Mouse (Mus musculus) CH12.LX (cell line): Measurements from ENCODE around the gene RPS10-NUDT3. TPM values are rescaled to one million over a fixed set of nuclear protein-coding genes. Genes with fewer than 3 reads are reported as not detected.
A peak's percentile ranks its signal among the peaks of the same experiment; 100 is the strongest.

Experiments
- DNase-seq: peaks from one replicate; pipeline ENCODE4 v3.0.0-alpha.2; 2013; ENCODE audit errors: extremely low read depth
- H3K27ac ChIP-seq: 2 replicates; pipeline ENCODE4 v1.5.1; 2012; ENCODE audit warnings: low read depth, mild to moderate bottlenecking, control low read depth, moderate library complexity; ENCODE audit not compliant: insufficient read depth
- H3K27me3 ChIP-seq: replicated peaks from 2 replicates; pipeline ENCODE3; 2012; ENCODE audit warnings: inconsistent platforms
- H3K36me3 ChIP-seq, 2 experiments: replicated peaks in 1 of 2; 2 replicates each; pipeline versions ENCODE3 to v1.6.1; 2012; ENCODE audit warnings: inconsistent platforms in 1 of 2, low read length in 1 of 2, mild to moderate bottlenecking in 1 of 2, mixed read lengths in 1 of 2, moderate library complexity in 1 of 2; ENCODE audit not compliant: control insufficient read depth in 1 of 2, insufficient read depth in 1 of 2
- H3K4me1 ChIP-seq, 2 experiments: 2 replicates each; pipeline ENCODE4 v1.6.1; 2012; ENCODE audit warnings: inconsistent platforms in 1 of 2, moderate library complexity in 1 of 2; ENCODE audit not compliant: insufficient read depth in 2 of 2, control insufficient read depth in 1 of 2
- H3K4me2 ChIP-seq: 2 replicates; pipeline ENCODE4 v1.6.1; 2012; ENCODE audit warnings: low read depth, mild to moderate bottlenecking, control low read depth; ENCODE audit not compliant: poor library complexity, insufficient read depth, severe bottlenecking
- H3K4me3 ChIP-seq, 3 experiments: fragments of 150-350 bp in 1 of 3; sonication (generic) in 1 of 3; replicated peaks in 1 of 3; 2 replicates each; pipeline versions ENCODE3 to v1.5.1; 2011 to 2012; ENCODE audit warnings: low read depth in 2 of 3, low read length in 2 of 3, mild to moderate bottlenecking in 2 of 3, moderate library complexity in 2 of 3, control low read depth in 1 of 3, improper control_type of control experiment in 1 of 3, inconsistent platforms in 1 of 3, mixed read lengths in 1 of 3; ENCODE audit not compliant: poor library complexity in 1 of 3
- H3K79me2 ChIP-seq: replicated peaks from 2 replicates; pipeline ENCODE4 v1.6.1; 2012; ENCODE audit warnings: mild to moderate bottlenecking, moderate library complexity; ENCODE audit not compliant: control insufficient read depth, poor library complexity, insufficient read depth, severe bottlenecking; ENCODE audit errors: extremely low read depth
- H3K9ac ChIP-seq: 2 replicates; pipeline ENCODE4 v1.6.1; 2012; ENCODE audit warnings: low read depth, mild to moderate bottlenecking, control low read depth, moderate library complexity; ENCODE audit not compliant: insufficient read depth
- H3K9me3 ChIP-seq: replicated peaks from 2 replicates; pipeline ENCODE3; 2012; ENCODE audit warnings: low read length, inconsistent platforms, mixed read lengths
- BHLHE40 ChIP-seq: IDR thresholded peaks from 2 replicates; pipeline ENCODE4 v1.6.1; 2011; ENCODE audit warnings: mild to moderate bottlenecking, low read depth, low read length, improper control_type of control experiment
- CHD1 ChIP-seq: IDR thresholded peaks from 2 replicates; pipeline ENCODE4 v1.6.1; 2012; ENCODE audit warnings: low read depth, low read length, improper control_type of control experiment, inconsistent platforms
- CTCF ChIP-seq, 2 experiments: IDR thresholded peaks in 1 of 2; conservative IDR thresholded peaks in 1 of 2; 2 replicates each; pipeline ENCODE4 v1.5.1; 2011 to 2012; ENCODE audit warnings: low read depth in 2 of 2, low read length in 2 of 2, improper control_type of control experiment in 1 of 2, inconsistent platforms in 1 of 2, mild to moderate bottlenecking in 1 of 2, moderate library complexity in 1 of 2
- E2F4 ChIP-seq: IDR thresholded peaks from 2 replicates; pipeline ENCODE4 v1.6.1; 2011; ENCODE audit warnings: low read depth, low read length, improper control_type of control experiment; ENCODE audit not compliant: insufficient replicate concordance
- ETS1 ChIP-seq: conservative IDR thresholded peaks from 2 replicates; pipeline ENCODE4 v1.6.1; 2012; ENCODE audit warnings: low read depth, mild to moderate bottlenecking, inconsistent platforms, low read length, improper control_type of control experiment, moderate library complexity
- GABPA ChIP-seq: IDR thresholded peaks from 2 replicates; pipeline ENCODE4 v1.6.1; 2012; ENCODE audit warnings: low read depth, low read length, improper control_type of control experiment, inconsistent platforms; ENCODE audit not compliant: insufficient replicate concordance
- HCFC1 ChIP-seq: IDR thresholded peaks from 2 replicates; pipeline ENCODE4 v1.6.1; 2012; ENCODE audit warnings: low read depth, mild to moderate bottlenecking, inconsistent platforms, low read length, improper control_type of control experiment
- JUN ChIP-seq: IDR thresholded peaks from 2 replicates; pipeline ENCODE4 v1.6.1; 2011; ENCODE audit warnings: low read depth, mild to moderate bottlenecking, low read length, improper control_type of control experiment, moderate library complexity; ENCODE audit not compliant: insufficient read depth
- JUND ChIP-seq: conservative IDR thresholded peaks from 2 replicates; pipeline ENCODE4 v1.6.1; 2011; ENCODE audit warnings: low read depth, low read length, improper control_type of control experiment
- MAFK ChIP-seq: IDR thresholded peaks from 2 replicates; pipeline ENCODE4 v1.6.1; 2011; ENCODE audit warnings: low read length, improper control_type of control experiment; ENCODE audit not compliant: insufficient replicate concordance
- MAX ChIP-seq: IDR thresholded peaks from 2 replicates; pipeline ENCODE4 v1.6.1; 2011; ENCODE audit warnings: low read length, improper control_type of control experiment
- MEF2A ChIP-seq: IDR thresholded peaks from 2 replicates; pipeline ENCODE4 v1.6.1; 2014; ENCODE audit warnings: low read depth, mild to moderate bottlenecking, inconsistent platforms, low read length, improper control_type of control experiment, borderline replicate concordance
- MYC ChIP-seq: IDR thresholded peaks from 2 replicates; pipeline ENCODE4 v1.6.1; 2011; ENCODE audit warnings: low read depth, mild to moderate bottlenecking, improper control_type of control experiment, low read length
- NRF1 ChIP-seq: IDR thresholded peaks from 2 replicates; pipeline ENCODE4 v1.6.1; 2014; ENCODE audit warnings: low read depth, mild to moderate bottlenecking, inconsistent platforms, low read length, improper control_type of control experiment, moderate library complexity
- POLR2AphosphoS2 ChIP-seq: IDR thresholded peaks from 2 replicates; pipeline ENCODE4 v1.6.1; 2011; ENCODE audit warnings: low read depth, low read length, improper control_type of control experiment
- RAD21 ChIP-seq: IDR thresholded peaks from 2 replicates; pipeline ENCODE4 v1.6.1; 2011; ENCODE audit warnings: low read depth, mild to moderate bottlenecking, low read length, improper control_type of control experiment, moderate library complexity
- RCOR1 ChIP-seq: conservative IDR thresholded peaks from 2 replicates; pipeline ENCODE4 v1.6.1; 2012; ENCODE audit warnings: low read depth, mild to moderate bottlenecking, inconsistent platforms, low read length, improper control_type of control experiment
- SIN3A ChIP-seq: IDR thresholded peaks from 2 replicates; pipeline ENCODE4 v1.6.1; 2012; ENCODE audit warnings: low read length, improper control_type of control experiment, inconsistent platforms
- SMC3 ChIP-seq: IDR thresholded peaks from 2 replicates; pipeline ENCODE4 v1.6.1; 2011; ENCODE audit warnings: low read depth, low read length, improper control_type of control experiment
- TBP ChIP-seq: conservative IDR thresholded peaks from 2 replicates; pipeline ENCODE4 v1.6.1; 2011; ENCODE audit warnings: low read depth, low read length, improper control_type of control experiment
- ZKSCAN1 ChIP-seq: IDR thresholded peaks from 2 replicates; pipeline ENCODE4 v1.6.1; 2012; ENCODE audit warnings: low read depth, inconsistent platforms, low read length, improper control_type of control experiment, borderline replicate concordance
- ZNF384 ChIP-seq: IDR thresholded peaks from 2 replicates; pipeline ENCODE4 v1.6.1; 2012; ENCODE audit warnings: low read depth, low read length, improper control_type of control experiment, inconsistent platforms
- dilution Hi-C: fragments of 300-500 bp; cut with MboI; formaldehyde crosslinking; loops from 2 replicates; pipeline ENCODE4 v1.14.3; 2020; ENCODE audit warnings: low sequenced_read_pairs; ENCODE audit not compliant: extremely low pct_unique_long_range_greater_than_20kb, extremely low pct_ligation_motif_present
- in situ Hi-C: fragments of 300-500 bp; cut with MboI; formaldehyde crosslinking; loops from 3 replicates; pipeline ENCODE4 v1.14.3; 2019; ENCODE audit warnings: low sequenced_read_pairs, low pct_ligation_motif_present, low pct_unique_long_range_greater_than_20kb, mixed read lengths
- polyA plus RNA-seq: library from polyadenylated mRNA; unstranded; fragments of >175 nt; gene quantifications from 2 replicates; pipeline ENCODE4 v1.2.1, GENCODE M21; 2012; ENCODE audit warnings: low read depth; ENCODE audit not compliant: insufficient read length
- total RNA-seq, 2 experiments: library from RNA; depleted of rRNA; stranded (reverse); fragments of 300-350 nt in 1 of 2; fragments of >200 nt in 1 of 2; gene quantifications; 2 replicates each; pipeline ENCODE4 v1.2.3; 2012 to 2014

The RPS10-NUDT3 gene
- total and polyA plus RNA-seq, 3 experiments: 30.3 TPM; not detected in 2

DNA sequence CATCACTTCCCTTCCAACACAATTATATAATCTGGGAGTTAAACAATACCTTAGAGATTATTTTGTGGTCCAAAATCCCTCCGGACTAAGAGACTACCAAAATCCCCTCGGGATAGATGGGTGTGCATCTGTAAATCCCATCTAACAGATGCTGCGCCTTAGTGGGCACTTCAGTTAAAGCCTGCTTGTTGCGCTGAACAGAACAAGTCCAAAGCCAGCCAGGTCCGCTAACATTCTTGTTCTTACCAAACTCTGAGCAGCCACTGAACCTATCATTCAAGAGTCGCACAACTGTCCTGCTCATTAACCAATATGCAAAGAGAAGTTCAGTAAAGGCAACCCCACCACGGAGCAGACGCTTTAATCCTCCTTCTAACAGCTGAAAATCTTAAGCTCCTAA lies 13.9 kb downstream of the RPS10-NUDT3 start:
- H3K9me3 ChIP-seq: peaks cover 7% of the 10 kb centered on the region
- H3K79me2 ChIP-seq: peaks cover 58% of the 10 kb centered on the region
- peaks cover 9 to 36% of the 10 kb centered on the region in 2 experiments for H3K36me3 ChIP-seq
- dilution Hi-C loops: no loop called here
- peak overlapping the region; percentile 33 to 87 (median 63) for H3K4me3 ChIP-seq
- no peak for DNase-seq
- TF ChIP-seq NRF1 (no peak), RAD21 (no peak), POLR2AphosphoS2 (no peak), BHLHE40 (no peak), SMC3 (no peak), CHD1 (no peak), SIN3A (no peak), CTCF (conservative IDR thresholded peaks at IDR 0.05 in 1 of 2, IDR thresholded peaks at IDR 0.05 in 1 of 2; ENCODE audit: low read depth in 2 of 2, low read length in 2 of 2) (no peak), TBP (no peak), ZNF384 (no peak), MEF2A (no peak)
- H3K9ac ChIP-seq: peak overlapping the region; percentile 67; the same call in 1 of the 2 replicates
- in situ Hi-C loops: no loop called here
- H3K27me3 ChIP-seq: no peaks in the 10 kb centered on the region
- H3K27ac ChIP-seq: no peak overlapping the region
- H3K4me2 ChIP-seq: peak overlapping the region; percentile 95
- H3K4me1 ChIP-seq: peaks cover 5 to 31% of the 10 kb centered on the region in 2 experiments; a peak in 3 of 4 replicates

DNA sequence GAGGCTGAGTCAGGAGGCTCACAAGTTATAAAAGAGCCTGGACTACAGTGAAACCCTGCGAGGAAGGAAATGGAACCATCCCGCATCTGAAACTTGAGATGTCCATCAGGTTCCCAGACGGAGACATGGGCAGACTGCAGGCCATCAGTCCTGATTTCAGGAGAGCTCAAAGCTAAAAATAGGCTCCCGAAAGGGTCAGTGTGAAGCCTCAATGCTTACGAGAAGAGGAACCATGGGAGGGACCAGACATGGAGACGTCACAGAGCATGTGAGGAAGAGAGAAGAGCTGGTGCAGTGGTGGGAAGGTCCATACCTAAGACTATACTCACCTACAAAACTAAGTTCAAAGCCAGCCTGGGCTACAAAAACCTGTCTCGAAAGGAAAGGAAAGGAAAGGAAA lies 19.6 kb downstream of the RPS10-NUDT3 start:
- Histone ChIP-seq H3K9ac (no peak overlapping the region), H3K27ac (no peak overlapping the region), H3K9me3 (peaks cover 7% of the 10 kb centered on the region), H3K4me1 (peaks cover 0 to 26% of the 10 kb centered on the region in 2 experiments; a peak in 2 of 4 replicates), H3K4me2 (no peak overlapping the region), H3K4me3 (no peak overlapping the region), H3K36me3 (peaks cover 13 to 83% of the 10 kb centered on the region in 2 experiments), H3K27me3 (no peaks in the 10 kb centered on the region), H3K79me2 (peaks cover 49% of the 10 kb centered on the region)
- no peak for DNase-seq
- in situ Hi-C loops: no loop called here
- TF ChIP-seq ZNF384 (no peak), CTCF (conservative IDR thresholded peaks at IDR 0.05 in 1 of 2, IDR thresholded peaks at IDR 0.05 in 1 of 2; ENCODE audit: low read depth in 2 of 2, low read length in 2 of 2) (no peak), ZKSCAN1 (no peak), MYC (no peak), E2F4 (no peak), GABPA (no peak), NRF1 (no peak), RAD21 (no peak), JUN (no peak), MAFK (no peak), HCFC1 (no peak), JUND (no peak), SMC3 (no peak), MAX (no peak), RCOR1 (no peak), ETS1 (no peak), MEF2A (no peak)
- dilution Hi-C loops: no loop called here
